Mouse (Mus musculus): ENCODE measurements around the gene Atp5d.

Atp5d gene

GRCm38 (mm10) chr10:80138553-80139438 is at the start of gene Atp5d:
Gene Atp5d, plus strand, starts transcription at chr10:80138632.
- no peak for DNase-seq (ENCODE audit: extremely low read depth, low read depth, low spot score)

GRCm38 (mm10) chr10:80089146-80089545 is 49.3 kb upstream of the Atp5d start:
- no peak for DNase-seq (ENCODE audit: extremely low read depth, low read depth, low spot score)

- no peak for DNase-seq (ENCODE audit: extremely low read depth, low read depth, low spot score)
Measured at GRCm38 (mm10) chr10:80091527-80091926, 46.9 kb upstream of the Atp5d start.

- no peak for DNase-seq (ENCODE audit: extremely low read depth, low read depth, low spot score)
Measured at GRCm38 (mm10) chr10:80092690-80093089, 45.7 kb upstream of the Atp5d start.

- DNase-seq (ENCODE audit: extremely low read depth, low read depth, low spot score): no peak
Measured at GRCm38 (mm10) chr10:80094085-80094484, 44.3 kb upstream of the Atp5d start.

GRCm38 (mm10) chr10:80094684-80095083 is 43.7 kb upstream of the Atp5d start:
- no peak for DNase-seq (ENCODE audit: extremely low read depth, low read depth, low spot score)

- no peak for DNase-seq (ENCODE audit: extremely low read depth, low read depth, low spot score)
Measured at GRCm38 (mm10) chr10:80095547-80095946, 42.9 kb upstream of the Atp5d start.

GRCm38 (mm10) chr10:80097275-80097674 is 41.2 kb upstream of the Atp5d start:
- DNase-seq (ENCODE audit: extremely low read depth, low read depth, low spot score): no peak

GRCm38 (mm10) chr10:80098630-80099029 is 39.8 kb upstream of the Atp5d start:
- no peak for DNase-seq (ENCODE audit: extremely low read depth, low read depth, low spot score)

GRCm38 (mm10) chr10:80100982-80101381 is 37.5 kb upstream of the Atp5d start:
- no peak for DNase-seq (ENCODE audit: extremely low read depth, low read depth, low spot score)

- DNase-seq (ENCODE audit: extremely low read depth, low read depth, low spot score): no peak
Measured at GRCm38 (mm10) chr10:80102216-80102915, 36.1 kb upstream of the Atp5d start.

- no peak for DNase-seq (ENCODE audit: extremely low read depth, low read depth, low spot score)
Measured at GRCm38 (mm10) chr10:80103032-80103431, 35.4 kb upstream of the Atp5d start.

GRCm38 (mm10) chr10:80104181-80104580 is 34.3 kb upstream of the Atp5d start:
- no peak for DNase-seq (ENCODE audit: extremely low read depth, low read depth, low spot score)

- no peak for DNase-seq (ENCODE audit: extremely low read depth, low read depth, low spot score)
Measured at GRCm38 (mm10) chr10:80105460-80105859, 33.0 kb upstream of the Atp5d start, which contains the start of gene Sbno2. Gene Sbno2, minus strand, starts transcription at chr10:80105571.

GRCm38 (mm10) chr10:80105926-80106325 is 32.5 kb upstream of the Atp5d start:
- no peak for DNase-seq (ENCODE audit: extremely low read depth, low read depth, low spot score)

GRCm38 (mm10) chr10:80107678-80108077 is 30.8 kb upstream of the Atp5d start:
- no peak for DNase-seq (ENCODE audit: extremely low read depth, low read depth, low spot score)

- no peak for DNase-seq (ENCODE audit: extremely low read depth, low read depth, low spot score)
Measured at GRCm38 (mm10) chr10:80114341-80115284, 23.8 kb upstream of the Atp5d start.

GRCm38 (mm10) chr10:80115290-80115943 is 23.0 kb upstream of the Atp5d start, which contains the start of gene Stk11:
Gene Stk11, plus strand, starts transcription at chr10:80115803.
- peak; percentile 99 for DNase-seq (ENCODE audit: extremely low read depth, low read depth, low spot score)

GRCm38 (mm10) chr10:80115944-80116335 is 22.5 kb upstream of the Atp5d start:
- no peak for DNase-seq (ENCODE audit: extremely low read depth, low read depth, low spot score)

- DNase-seq (ENCODE audit: extremely low read depth, low read depth, low spot score): no peak
Measured at GRCm38 (mm10) chr10:80116563-80116926, 21.9 kb upstream of the Atp5d start.

All from fat pad, adult 2 months (tissue).